Mouse (Mus musculus): Measurements from ENCODE around the gene Cd300lb. TPM values are rescaled to one million over a fixed set of nuclear protein-coding genes. Genes with fewer than 3 reads are reported as not detected.

Cd300lb gene
- total RNA-seq, 2 experiments from 2014 or later, result not detected

DNA sequence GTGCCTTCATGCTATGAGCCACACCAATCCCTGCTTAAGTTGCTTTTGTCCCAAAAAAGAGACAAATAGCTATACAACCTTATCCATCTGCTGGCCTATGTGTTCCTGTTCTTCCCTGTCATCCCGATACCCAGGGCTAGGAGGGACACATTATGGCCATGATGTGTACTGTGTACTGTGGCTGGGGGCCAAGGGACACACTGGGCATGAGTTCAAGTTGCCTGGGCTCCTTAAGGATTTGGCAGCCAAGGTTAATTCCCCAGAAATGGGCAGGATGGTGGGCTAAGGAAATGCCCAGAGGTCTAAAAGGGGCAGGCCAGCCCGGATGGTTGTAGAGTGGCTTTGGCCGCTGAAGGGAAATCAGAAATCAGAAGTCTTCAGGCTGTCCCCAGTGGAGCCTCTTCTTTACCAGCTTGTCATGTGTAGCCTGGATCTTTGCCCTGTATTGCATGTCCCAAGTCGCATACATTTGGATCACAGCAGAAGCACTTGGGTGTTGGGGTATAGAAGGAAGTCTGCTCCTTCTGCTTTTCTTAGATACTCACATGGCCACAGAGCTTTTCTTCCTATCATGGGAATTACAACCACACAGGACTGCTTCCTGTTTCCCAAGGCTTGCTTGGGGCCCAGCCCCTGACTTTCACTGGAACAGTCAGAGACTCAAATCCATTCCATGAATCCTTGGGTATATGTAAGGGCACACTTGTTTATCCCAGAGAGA is 49.6 kb downstream of the Cd300lb start:
- peak; percentile 74 for DNase-seq
- intact Hi-C loops (cut with DNase I), result no loop called here

- DNase-seq, result no peak
- intact Hi-C loops (cut with DNase I), result no loop called here
Observed at GRCm38 (mm10) chr11:114883251-114883789, 50.9 kb downstream of the Cd300lb start.

GRCm38 (mm10) chr11:114880589-114880988 is 53.6 kb downstream of the Cd300lb start:
- intact Hi-C loops (cut with DNase I), result no loop called here
- peak; percentile 49 for DNase-seq

GRCm38 (mm10) chr11:114880185-114880584 is 54.0 kb downstream of the Cd300lb start:
- intact Hi-C loops (cut with DNase I), result no loop called here
- no peak for DNase-seq

GRCm38 (mm10) chr11:114879666-114880065 is 54.5 kb downstream of the Cd300lb start:
- DNase-seq, result no peak
- intact Hi-C loops (cut with DNase I), result loop anchor here (10.0 kb wide), 2 partner anchors 65 to 135 kb away; no protein-coding TSS in a partner anchor

- peak; percentile 73 for DNase-seq
- intact Hi-C loops (cut with DNase I), result loop anchor here (10.0 kb wide), 2 partner anchors 62 to 132 kb away; no protein-coding TSS in a partner anchor
Observed at GRCm38 (mm10) chr11:114877145-114877544, 57.0 kb downstream of the Cd300lb start.

DNA sequence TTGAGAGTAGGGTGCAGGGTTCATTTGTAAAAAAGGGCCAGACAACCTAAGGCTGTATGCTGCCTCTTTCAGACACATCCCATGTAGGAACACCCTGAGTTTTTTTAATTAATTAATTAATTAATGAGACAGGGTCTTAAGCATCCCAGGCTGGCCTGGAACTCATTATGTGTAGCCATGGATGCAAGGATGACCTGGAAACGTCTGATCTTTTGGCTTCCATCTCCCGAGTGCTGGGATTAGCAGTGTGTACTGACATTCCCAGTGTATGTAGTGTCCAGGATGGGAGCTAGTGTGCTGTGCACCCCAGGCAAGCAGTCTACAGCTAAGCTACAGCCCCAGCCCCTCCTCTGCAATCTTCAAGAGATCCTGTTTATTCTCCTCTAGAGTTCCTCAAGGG is 57.6 kb downstream of the Cd300lb start:
- intact Hi-C loops (cut with DNase I), result loop anchor here (10.0 kb wide), 2 partner anchors 62 to 132 kb away; no protein-coding TSS in a partner anchor
- no peak for DNase-seq

DNA sequence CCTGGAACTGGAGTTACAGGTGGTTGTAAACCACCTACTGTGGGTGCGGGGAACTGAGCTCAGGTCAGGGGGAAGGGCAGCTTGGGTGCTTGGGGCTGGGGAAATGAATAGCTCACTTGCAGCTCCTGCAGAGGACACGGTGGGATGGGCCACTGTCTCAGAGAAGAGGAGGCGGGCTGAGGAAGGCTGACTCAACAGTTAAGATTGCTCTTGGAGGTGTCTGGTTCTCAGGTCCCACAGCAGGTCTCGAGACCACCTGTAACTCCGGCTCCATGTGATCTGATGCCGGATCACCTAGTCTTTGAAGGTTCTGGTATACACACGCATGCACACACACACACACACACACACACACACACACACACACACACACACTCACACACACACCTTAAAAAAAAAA is 58.0 kb downstream of the Cd300lb start:
- DNase-seq, result no peak
- intact Hi-C loops (cut with DNase I), result loop anchor here (10.0 kb wide), 2 partner anchors 61 to 131 kb away; no protein-coding TSS in a partner anchor

DNA sequence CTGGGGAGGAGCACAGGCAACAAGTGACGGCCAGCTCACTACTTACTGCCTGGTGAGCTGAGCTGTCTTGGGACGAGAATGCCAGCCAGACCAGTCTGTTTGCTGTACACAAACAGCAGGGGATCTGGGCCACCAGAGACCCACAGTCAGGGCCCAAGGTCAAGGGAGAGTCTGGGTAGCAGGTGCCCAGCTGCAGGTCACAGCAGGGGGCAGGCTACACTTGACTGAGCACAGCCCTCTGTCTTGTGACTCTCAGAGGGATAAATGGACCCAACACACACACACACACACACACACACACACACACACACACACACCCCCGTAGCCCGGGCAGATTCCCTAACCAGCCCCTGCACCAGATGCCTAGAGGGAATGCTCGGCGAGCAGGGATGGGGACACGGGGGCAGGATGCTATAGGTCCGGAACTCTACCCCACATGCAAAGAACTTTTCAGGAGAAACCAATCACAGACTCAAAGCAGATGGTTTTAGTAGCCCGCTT is 58.8 kb downstream of the Cd300lb start:
- peak; percentile 16 for DNase-seq
- intact Hi-C loops (cut with DNase I), result loop anchor here (10.0 kb wide), 2 partner anchors 61 to 131 kb away; no protein-coding TSS in a partner anchor

GRCm38 (mm10) chr11:114874226-114875145 is 59.7 kb downstream of the Cd300lb start:
- intact Hi-C loops (cut with DNase I), result loop anchor here (10.0 kb wide), 2 partner anchors 60 to 130 kb away; no protein-coding TSS in a partner anchor
- no peak for DNase-seq

DNA sequence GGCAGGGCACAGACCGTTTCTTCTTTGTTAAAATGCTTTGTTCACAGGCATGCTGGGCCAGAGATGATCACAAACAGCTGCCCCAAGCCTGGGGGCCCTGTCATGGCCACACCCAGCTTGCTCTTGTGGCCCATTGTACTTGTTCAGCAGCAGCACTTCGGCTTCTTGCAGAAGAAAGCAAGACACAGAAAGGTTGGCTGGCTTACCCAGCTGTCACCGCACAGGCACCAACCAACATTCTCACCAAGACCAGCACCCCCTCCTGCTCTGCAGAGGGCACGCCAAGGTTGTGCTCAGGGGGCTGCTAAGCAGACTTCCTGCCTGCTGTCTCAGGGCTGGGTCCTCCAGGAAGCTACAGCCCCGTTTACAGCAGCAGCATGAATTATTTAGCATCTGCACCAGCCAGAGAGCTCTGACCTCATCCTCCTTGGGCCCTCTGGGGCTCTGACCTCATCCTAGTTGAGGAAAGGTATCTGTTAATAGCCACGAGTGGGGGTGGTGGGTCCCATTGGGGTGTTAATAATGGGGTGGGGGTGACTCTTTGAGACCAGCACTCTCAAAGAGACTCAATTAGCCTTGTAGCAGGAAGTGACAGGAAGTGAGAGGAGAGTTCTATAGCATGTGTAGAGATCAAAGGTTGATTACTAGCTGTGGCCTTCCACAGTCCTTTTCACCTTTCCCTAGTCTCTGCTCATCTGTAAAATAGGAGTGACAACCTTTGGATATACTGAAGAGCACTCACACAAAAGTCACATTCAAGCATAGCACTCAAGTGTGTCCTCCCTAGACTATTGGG is 61.0 kb downstream of the Cd300lb start:
- intact Hi-C loops (cut with DNase I), result loop anchor here (10.0 kb wide), 2 partner anchors 58 to 128 kb away; no protein-coding TSS in a partner anchor
- DNase-seq, result no peak

Other genes starting within 250 kb of the Cd300lb start
- 1 to 10 TPM; 1.5 to 1.8 TPM for gene Dnaic2, start 207.0 kb downstream of the Cd300lb start, total RNA-seq (2021)
- gene Kif19a, start 169.0 kb downstream of the Cd300lb start, total RNA-seq (2021), result 1 to 10 TPM; 2.7 to 2.9 TPM
- gene Btbd17, start 138.4 kb downstream of the Cd300lb start, total RNA-seq (2021), result 10 to 100 TPM; 12.5 to 14.7 TPM
- gene Gpr142, start 135.5 kb downstream of the Cd300lb start, total RNA-seq (2021), result not detected
- gene Gprc5c, start 83.2 kb downstream of the Cd300lb start, total RNA-seq (2021), result 1 to 10 TPM; 4.9 to 5.6 TPM
- gene Cd300a, start 44.3 kb downstream of the Cd300lb start, total RNA-seq (2021), result under 1 TPM; 0.44 to 0.54 TPM
- gene Cd300c, start 34.8 kb upstream of the Cd300lb start, total RNA-seq (2021), result not detected
- gene Cd300ld, start 55.5 kb upstream of the Cd300lb start, total RNA-seq (2021), result under 1 TPM; 0.12 to 0.14 TPM
- gene Cd300c2, start 67.5 kb upstream of the Cd300lb start, total RNA-seq (2021), result 1 to 10 TPM in 1 of 2 experiments, under 1 TPM in 1; 0.70 to 1.3 TPM
- gene Cd300ld2, start 81.8 kb upstream of the Cd300lb start, total RNA-seq (2021), result not detected
- gene Cd300ld4, start 92.6 kb upstream of the Cd300lb start, total RNA-seq (2021), result 1 to 10 TPM in 1 of 2 experiments, not detected in 1; 1.0 TPM
- under 1 TPM; 0.50 to 0.62 TPM for gene Cd300ld5, start 103.4 kb upstream of the Cd300lb start, total RNA-seq (2021)
- under 1 TPM; 0.50 to 0.62 TPM for gene Cd300ld3, start 114.0 kb upstream of the Cd300lb start, total RNA-seq (2021)
- gene Cd300e, start 127.8 kb upstream of the Cd300lb start, total RNA-seq (2021), result not detected
- under 1 TPM; 0.38 to 0.68 TPM for gene Rab37, start 157.0 kb upstream of the Cd300lb start, total RNA-seq (2021)
- gene Cd300lf, start 199.6 kb upstream of the Cd300lb start, total RNA-seq (2021), result under 1 TPM; 0.30 to 0.48 TPM
- 10 to 100 TPM; 38.7 to 41.3 TPM for gene Slc9a3r1, start 229.0 kb upstream of the Cd300lb start, total RNA-seq (2021)